Mouse (Mus musculus): ENCODE results near the gene Adcy2.

Gene Adcy2

DNA sequence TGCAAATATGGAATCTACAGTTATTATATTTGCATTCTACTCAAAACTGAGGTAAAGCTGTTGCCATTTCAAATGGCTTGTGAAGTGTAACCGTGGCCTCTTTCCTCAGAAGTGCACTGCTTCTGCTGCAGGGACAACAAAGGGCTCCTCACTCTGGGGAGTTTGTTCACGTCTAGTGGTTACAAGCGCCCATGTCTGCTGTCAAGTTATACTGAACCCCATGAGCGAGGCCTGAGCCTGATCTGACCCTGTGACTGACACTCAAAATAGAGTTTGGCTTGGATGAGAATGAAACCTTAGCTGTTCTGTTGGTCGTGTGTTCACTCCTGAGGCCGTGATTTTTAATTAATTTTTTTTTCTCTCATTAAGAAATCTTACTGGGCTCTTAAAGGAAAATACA is 38.8 kb downstream of the Adcy2 start:
- no peak for DNase-seq

GRCm38 (mm10) chr13:68959406-68959805 is 39.9 kb downstream of the Adcy2 start:
- no peak for DNase-seq

DNA sequence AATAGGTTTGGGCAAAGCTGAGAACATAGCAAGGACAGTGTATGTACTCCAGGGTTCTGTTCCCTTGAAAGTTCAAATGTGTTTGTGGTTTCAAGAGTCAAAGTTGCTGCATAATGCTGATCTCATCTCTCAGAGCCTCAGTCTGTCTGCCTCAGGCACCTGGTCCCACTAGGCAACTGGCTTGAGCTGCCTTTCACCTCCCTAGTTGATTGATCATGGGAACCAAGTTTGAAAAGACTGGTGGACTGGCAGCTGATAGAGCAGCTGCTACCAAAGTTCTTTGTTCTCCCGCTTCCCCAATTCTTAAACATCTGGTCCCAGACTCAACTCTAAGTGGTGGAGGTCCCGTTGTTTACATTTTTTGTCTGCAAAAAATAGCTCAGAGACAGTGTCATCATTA is 56.6 kb downstream of the Adcy2 start:
- DNase-seq, result no peak

GRCm38 (mm10) chr13:68941429-68941828 is 57.9 kb downstream of the Adcy2 start:
- DNase-seq, result no peak

DNA sequence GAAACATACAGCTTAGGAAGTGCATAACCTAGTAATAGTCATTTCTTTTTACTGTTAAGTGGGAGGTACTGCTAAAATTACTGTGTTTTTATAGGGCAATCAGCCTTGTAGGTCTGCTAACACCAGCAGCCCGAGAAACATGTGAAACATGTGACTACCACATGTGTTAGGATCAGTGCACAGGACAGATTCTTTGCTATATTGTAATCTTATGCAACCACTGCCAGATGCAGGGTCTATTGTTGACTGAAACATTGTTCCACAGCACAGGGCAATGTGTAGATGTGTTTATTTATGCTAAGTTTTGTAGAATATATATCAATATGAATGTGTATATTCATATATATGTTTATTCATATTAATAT is 67.1 kb downstream of the Adcy2 start:
- no peak for DNase-seq

DNA sequence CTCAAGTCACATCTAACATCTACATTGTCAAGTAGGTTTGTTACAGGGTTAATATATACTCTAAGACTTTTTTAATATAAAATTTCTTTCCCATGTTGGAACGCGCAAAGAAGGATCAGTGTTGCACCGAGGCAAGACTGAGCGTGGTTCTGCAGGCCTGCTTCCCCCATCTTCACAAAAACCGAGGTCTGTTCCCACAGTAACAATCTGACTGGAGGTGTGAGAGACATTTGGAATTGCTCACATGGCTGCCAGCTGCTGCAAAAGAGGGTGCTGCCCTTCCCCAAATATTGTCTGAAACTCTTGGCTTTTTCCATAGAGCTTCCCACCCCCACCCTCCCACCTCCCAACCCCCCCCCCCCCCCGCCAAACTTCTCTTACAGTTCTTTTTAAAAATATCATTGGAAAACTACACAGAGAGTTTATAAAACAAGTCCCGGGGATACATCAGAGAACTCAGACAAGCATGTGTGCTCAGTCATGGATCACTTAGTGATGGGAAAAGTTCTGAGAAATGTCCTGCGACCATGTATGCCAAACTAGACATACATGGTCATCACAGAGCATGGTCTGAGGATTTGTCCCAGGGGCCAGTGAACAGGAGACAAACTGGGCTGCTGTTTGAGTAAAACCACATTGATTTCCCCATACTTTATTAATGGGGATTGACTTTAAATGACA is 67.6 kb downstream of the Adcy2 start:
- no peak for DNase-seq

DNA sequence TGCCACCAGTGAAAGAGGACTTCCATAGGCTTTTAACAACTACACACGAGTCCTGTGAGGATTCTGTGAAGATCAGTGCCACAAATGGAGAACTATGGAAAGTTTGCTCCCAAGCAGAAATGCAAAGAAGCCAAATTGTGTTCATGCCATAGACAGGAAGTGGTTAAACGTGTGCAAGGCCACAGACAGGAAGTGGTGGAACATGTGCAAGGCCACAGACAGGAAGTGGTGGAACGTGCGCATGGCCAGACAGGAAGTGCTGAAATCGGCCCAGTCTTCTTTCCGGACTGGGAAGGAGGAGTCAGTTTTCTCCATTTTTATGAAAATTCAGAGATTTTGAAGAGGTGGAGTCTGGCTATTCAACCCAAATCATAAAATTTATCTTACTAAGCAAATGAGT is 70.9 kb downstream of the Adcy2 start:
- peak; percentile 4 to 6 for DNase-seq

DNA sequence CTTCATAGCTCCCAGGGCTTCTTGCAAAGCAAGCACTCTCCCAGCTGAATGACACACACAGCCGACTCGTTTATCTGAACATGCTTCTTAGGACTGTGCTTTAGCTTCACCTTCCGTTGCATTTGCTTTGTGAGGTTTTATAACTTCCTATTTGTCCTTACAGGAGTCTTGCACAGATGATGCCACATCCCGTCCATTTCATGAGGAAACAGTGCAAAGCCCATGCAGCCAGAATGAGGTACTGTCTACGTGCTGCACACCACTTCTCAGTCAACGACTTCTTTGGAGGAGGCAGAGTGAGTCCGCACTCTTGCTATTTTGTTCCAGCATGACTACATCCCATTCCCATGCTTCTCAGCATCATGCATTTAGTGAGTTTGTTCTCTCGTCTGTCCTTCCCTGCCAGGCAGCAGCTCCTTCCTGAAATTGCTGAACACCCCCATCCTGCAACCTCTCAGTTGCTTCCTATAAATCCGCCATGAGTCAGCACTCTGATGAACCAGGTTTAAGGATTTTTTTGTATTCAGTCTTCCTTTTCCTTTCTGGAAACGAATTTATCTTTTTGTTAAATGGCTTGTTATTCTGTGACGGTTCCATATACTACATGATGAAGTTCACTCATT is 85.6 kb downstream of the Adcy2 start:
- DNase-seq, result no peak

GRCm38 (mm10) chr13:68906667-68907066 is 92.7 kb downstream of the Adcy2 start:
- DNase-seq, result no peak

DNA sequence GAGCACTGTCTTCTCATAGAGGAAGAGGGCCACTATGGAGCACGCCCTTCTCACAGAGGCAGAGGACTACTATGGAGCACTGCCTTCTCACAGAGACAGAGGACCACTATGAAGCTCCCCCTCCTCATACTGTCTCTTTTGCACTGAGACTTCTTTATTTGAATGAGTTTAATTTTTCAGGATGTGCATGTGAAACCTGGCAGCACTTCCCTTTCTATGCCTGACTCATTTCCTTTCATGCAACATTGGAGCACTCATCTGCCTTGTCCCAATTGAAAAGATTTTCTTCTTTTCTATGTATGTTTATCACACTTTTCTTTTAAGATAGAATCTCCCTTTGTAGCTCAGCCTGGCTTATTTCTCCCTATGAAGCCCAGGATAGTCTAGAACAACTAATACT is 96.6 kb downstream of the Adcy2 start:
- DNase-seq, result no peak

- no peak for DNase-seq
These were observed 109.3 kb downstream of the Adcy2 start for GRCm38 (mm10) chr13:68889929-68890593.

- no peak for DNase-seq
These were observed 130.6 kb downstream of the Adcy2 start for GRCm38 (mm10) chr13:68868776-68869175.

DNA sequence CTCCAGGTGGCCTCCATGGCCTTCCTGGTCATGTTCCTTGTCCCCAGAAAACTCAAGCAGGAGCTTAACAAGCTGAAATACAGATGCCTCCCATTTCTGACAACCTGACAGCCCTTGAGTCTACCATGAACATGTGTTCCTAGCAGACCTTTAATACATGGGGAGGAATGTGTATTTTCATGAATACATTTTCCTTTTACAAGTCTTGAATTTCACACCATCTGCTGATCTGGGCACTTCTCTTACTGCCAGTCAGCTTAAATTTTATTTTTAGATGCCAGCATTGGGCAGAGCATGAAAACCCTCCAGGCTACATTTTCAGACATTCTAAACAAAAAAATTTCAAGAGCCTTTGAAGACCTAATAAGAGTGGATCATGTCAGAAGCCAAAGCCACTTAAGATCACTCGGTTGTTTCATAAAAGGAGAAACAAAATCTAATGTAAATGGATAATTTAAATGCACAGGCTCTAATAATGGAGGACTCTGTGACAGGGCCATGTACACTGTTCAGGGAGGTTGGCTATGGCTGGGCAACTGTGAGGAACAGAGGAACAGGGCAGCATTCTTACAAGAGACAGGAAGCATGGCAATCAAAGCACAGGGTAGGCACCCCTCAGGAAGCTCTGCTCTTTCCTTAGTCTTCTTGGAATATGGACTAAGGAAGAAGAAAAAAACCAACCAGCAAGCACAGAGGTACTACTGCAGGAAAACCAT is 131.2 kb downstream of the Adcy2 start:
- DNase-seq, result no peak

GRCm38 (mm10) chr13:68860036-68860435 is 139.3 kb downstream of the Adcy2 start:
- no peak for DNase-seq

DNA sequence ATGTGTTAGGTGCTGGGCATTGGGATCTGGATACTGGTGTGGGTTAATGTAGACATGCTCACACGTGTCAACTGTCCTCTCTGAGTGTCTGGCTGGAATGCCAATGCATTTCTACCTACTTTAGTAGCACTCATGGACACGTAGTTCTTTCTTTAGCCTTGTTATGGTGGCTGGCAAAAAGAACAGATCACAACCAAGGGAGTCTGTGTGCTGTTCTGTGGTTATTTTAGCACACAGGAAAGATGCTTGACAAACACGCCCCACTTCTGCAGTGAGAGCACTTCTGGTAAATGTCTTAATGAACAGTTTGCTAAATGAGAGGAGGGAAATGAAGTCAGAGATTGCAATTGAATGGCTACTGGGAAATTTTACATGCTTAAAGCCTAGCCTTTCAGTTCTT is 151.1 kb downstream of the Adcy2 start:
- no peak for DNase-seq

GRCm38 (mm10) chr13:68839517-68839916 is 159.8 kb downstream of the Adcy2 start:
- DNase-seq, result no peak

DNA sequence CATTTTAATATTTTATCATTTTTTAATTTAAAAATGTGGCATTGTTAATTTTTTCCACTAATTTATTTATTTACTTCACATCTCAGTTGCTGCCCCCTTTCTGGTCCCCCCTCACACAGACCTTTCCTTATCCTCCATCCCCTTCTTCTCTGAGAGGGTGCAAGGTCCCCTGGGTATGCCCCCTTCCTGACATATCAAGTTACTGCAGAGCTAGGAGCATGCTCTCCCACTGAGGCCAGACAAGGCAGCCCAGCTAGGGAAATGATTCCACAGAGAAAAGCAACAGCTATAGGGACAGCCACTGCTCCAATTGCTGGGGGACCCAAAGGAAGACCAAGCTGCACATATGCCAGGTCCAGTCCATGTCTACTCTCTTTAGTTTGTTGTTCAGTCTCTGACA is 163.2 kb downstream of the Adcy2 start:
- DNase-seq, result no peak

DNA sequence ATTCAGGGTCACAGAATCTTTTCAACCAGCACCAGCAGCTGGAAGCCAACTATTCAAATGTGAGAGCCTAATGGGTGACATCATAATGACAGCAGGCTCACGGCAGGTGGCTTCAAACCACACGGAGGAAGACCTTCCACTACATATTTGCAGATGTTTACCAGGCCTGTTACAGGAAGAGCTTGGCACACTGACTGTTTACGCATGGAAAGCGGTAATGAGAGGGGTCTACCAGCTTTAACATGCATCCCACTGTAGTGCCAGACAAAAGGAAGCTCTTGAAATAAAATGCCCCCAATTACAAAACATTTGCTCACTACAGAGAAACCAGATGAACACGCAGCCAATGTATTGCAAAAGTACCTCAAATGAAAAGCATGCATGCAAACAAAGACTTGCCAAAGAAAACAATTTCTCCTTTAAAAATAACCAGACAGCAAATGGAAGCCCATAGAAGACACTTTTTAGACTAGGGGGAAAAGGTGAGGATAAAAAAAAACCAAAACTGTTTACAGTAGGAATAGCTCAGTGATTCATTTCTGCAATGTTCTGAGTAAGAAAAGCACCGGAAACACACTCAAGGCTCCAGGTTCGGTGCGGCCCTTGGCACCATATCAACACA is 163.8 kb downstream of the Adcy2 start:
- DNase-seq, result no peak

- DNase-seq, result no peak
These were observed 167.2 kb downstream of the Adcy2 start for GRCm38 (mm10) chr13:68832141-68832540.

GRCm38 (mm10) chr13:68830030-68830759 is 169.1 kb downstream of the Adcy2 start:
- no peak for DNase-seq

DNA sequence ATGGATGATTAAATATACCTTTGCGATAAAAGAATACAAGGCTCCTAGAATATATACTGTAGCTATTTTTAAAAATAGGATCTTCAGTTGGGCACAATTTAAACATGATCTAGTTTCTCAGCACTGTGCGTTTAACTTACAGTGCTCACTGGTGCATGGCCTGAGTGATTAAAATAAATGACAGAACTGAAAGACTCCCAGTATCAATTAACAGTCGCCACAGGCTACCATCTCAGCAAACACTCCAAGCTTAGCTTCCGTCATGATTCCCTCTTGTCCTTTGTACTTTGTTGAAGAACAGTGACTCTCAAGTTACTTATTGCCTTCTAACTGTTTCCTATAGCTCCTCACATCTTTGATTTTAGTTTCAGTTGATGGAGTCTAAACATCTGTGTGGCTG is 170.9 kb downstream of the Adcy2 start:
- no peak for DNase-seq

GRCm38 (mm10) chr13:68826461-68826860 is 172.9 kb downstream of the Adcy2 start:
- DNase-seq, result no peak
